Mouse (Mus musculus): ENCODE data around the gene Zscan20.
"Not testable (repeated sequence)": the region's sequence is repeated elsewhere in the genome, so short reads cannot be mapped to it uniquely, and the experiment has no call there.

Gene Zscan20

DNA sequence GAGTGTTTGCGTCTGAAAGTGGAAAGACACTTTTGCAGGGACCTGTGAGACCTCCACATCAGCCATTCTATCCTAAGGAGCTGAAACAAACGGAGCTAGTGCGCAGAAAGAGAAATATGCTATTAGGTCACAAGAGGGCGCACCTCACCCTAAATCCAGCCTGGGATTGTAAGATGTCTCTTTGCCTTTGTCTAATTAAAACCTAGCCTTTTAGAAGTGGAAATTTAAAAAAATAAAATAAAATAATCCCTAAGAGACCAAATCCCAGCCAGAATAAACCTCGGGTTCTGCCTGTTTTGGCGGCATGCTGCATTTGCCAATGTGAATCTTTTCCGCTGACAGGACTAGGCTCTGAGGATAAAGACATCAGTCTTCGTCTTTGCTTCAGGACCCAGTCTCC is 3.4 kb upstream of the Zscan20 start:
- DNase-seq (ENCODE audit: low spot score), result no peak

DNA sequence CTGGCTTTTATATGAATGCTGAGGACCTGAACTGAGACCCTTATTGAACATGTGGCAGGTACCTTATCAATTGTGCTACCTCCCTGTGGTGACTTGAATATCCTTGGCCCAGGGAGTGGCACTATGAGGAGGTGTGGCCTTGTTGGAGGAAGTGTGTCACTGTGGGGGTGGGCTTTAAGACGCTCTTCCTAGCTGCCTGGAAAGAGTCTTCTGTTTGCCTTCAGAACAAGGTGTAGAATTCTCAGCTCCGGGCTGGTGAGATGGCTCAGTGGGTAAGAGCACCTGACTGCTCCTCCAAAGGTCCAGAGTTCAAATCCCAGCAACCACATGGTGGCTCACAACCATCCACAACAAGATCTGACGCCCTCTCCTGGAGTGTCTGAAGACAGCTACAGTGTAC is 1.8 kb upstream of the Zscan20 start:
- DNase-seq (ENCODE audit: low spot score), result not testable (repeated sequence)

DNA sequence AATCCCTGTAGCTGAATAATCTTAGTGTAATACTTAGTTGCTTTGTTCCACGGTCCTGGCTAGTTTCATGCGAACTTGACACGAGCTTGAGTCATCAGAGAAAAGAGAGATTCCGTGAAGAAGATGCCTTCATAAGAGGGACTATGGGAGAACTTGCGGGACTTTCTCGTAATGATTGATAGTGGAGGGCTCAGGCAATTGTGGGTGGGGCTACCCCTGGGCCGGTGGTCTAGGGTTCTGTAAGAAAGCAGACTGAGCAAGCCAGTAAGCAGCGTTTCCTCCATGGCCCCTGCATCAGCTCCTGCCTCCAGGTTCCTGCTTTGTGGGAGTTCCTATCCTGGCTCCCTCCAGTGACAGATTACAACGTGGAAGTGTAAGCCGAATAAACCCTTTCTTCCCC is 808 bp upstream of the Zscan20 start:
- no peak for DNase-seq (ENCODE audit: low spot score)

DNA sequence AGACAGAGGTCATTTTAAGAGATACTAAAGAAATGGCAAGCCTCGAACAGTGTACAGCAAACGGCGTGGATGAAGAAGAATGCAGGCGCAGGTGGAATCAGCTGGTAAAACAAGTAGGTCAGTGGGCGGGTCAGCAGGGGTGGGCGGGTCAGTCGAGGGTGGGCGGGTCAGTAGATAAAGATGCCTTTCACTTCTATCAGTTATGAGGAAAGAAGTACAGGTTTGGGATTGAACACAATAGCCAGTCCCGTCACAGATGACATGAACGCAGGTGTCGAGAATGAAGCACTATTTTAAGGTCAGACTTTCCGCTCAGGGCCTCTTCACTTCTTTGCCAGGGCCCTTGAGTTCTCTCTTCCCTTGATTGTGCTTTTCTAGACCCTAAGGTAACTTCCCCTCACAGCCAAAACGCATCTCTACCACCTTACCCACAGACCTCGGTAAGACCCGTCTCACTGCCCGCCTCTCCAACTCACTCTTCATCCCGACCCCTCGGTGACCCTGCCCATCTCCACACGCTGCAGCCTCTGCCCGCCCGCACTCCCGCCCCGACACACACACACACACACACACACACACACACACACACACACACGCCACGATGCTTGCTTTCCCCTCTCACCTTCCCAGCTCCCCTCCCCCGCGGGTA is 498 bp downstream of the Zscan20 start:
- DNase-seq (ENCODE audit: low spot score), result no peak

DNA sequence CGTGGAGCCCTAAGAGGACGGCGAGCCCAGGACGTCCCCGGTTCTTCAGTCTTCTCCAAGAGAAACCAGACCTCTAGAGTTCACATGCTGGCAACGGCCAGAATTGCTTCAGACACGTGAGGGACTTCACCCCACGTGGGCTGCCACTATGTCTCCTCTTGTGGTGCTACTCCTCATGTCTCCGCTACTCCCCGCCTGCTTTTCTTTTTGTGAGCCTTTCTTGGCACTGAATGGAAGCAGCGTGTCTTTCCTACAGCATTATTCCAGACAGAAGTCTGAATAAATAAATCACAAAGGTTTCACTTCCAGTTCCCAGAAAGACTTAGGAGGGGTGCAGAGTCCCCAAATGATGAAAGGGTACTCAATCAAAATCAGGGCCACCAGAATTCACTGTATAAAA is 2.2 kb downstream of the Zscan20 start:
- no peak for DNase-seq (ENCODE audit: low spot score)

DNA sequence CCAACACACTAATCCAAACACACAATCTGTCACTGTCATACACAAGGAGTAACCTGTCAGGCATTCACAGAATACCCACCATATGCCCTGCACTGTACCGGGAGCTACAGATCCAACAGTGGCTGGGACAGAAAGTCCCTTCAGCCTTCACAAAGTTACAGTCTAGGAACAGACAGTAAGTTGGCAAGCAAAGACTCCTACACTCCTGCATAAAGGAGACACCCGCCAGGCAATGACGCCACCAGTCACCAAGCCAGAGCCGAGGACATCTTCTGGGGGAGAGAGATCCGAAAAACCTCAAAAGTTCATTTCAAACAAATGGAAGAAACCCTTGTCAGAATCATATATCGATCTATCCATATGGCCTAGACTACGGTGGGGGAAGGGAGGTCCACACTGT is 3.3 kb downstream of the Zscan20 start:
- no peak for DNase-seq (ENCODE audit: low spot score)

DNA sequence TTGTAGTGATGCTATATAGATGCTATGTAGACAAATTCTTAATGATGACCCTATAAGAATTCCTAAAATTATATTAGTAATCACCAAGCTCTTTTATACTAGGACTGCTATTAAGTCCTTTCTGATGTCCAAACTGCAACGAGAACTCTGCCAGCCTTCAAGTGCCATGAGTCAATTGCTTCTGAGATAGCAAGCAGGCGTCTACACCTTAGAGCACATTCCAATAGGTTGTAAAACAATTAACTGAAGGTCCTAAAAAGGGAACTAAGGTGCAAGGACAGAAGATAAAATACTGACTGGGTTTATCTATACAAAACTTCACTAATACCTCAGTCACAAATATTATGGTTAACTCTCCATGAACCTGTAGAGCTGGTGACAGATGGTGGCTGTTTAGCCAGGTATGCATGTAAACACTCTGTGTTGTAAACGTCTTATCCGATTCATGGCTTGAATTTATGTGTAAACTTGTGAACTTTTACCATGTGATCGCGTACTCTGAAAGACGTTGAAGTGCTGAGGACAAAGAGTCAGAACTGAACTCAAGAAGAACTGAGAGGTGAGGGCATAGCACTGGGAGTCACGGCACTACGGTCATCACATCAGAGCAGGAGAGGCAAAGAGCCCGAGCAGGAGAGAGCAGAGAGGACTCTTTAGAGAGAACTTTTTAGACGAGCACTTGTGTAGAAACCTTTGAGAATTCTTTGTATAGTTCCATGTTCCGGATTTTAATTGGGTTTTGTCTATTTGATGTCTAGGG is 11.9 kb downstream of the Zscan20 start:
- no peak for DNase-seq (ENCODE audit: low spot score)

DNA sequence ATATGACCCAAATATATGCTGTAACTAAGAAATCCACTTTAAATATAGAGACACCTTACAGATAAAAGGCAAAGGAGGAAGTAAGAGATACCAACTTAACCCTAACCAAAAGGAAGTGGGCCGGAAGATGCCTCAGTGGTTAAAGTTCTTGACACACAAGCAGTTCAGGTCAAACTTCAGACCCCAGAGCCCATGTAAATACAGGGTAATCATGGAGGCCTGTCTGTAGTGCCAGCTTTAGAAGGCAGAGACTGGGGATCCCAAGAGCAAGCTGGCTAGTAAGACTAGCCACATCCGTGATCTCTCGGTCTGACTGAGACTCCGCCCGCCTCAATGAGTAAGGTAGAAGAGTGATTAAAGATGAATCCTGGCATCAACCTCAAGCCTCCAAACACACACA is 15.8 kb downstream of the Zscan20 start:
- no peak for DNase-seq (ENCODE audit: low spot score)

DNA sequence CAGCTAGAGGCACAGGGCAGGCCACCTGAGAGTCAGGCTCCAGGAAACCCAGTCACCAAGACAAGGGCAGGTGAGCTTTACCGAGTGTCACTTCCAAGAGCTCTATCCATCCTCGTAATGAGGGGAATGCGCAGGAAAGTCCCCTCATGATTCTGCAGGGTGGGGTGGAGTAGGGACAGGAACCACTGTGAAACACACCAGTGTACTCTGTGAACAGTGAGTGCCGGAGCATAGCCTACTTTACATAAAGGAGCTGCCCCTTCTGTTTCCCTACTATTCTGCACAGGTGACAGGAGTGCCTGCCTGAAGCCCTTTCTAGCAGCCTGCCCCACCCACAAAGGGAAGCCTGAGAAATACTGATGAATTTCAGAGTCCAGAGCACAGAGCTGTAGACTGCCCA is 16.6 kb downstream of the Zscan20 start:
- no peak for DNase-seq (ENCODE audit: low spot score)

DNA sequence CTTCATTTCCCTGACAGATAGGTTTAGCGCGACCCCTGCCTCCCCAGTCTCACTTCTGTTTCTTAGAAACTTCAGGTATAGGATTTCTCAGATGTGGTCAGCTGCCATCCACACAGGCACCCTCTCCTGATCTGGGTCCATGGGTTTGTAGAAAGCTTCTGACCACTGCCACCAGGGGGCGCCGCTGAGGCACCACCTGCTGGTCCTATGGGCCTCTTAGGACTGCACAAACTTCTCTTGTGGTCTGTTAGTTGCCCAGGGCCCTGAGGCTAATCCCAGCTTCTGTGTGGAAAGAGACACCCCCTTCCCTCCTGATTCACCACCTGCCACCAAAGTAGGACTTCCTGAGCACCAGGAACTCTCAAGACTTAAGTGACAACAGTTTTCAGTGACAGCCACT is 30.7 kb downstream of the Zscan20 start:
- DNase-seq (ENCODE audit: low spot score), result no peak

DNA sequence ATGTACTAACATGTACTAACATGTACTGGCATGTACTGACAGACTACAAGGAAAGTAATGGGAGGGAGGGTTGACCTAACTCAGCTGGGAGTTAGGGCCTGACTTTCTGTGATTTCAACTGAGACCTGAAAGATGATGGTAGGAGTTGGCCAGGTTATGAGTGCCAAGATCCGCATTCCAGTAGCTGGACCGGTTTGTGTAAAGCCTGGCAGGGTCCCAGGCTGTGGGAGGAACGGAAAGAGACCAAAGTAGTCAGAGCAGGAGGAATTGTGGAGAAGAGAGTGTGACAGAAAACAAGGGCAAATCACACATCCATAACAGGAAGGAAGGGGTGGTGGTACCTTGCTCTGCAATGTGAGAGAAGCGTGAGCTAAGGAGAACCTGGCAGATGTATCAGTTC is 34.1 kb downstream of the Zscan20 start:
- DNase-seq (ENCODE audit: low spot score), result no peak

DNA sequence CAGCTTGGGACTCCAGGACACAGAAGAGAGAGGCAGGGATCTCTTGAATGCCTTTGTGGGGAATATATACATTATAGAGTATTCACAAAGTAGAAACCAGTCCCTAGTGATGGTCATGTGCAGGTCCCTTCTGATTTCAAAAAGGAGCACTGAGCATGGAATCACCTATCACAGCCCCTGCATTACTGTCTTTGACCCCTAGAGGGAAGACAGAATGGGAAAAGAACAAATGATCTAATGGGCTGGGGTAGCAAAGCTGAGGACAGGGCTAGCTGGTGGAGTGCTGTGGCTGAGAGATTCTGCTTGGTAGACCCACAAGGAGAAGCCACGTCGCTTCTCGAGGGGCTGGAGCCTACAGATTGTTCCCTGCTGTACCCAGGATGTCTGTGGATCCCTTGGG is 49.6 kb downstream of the Zscan20 start:
- no peak for DNase-seq (ENCODE audit: low spot score)

DNA sequence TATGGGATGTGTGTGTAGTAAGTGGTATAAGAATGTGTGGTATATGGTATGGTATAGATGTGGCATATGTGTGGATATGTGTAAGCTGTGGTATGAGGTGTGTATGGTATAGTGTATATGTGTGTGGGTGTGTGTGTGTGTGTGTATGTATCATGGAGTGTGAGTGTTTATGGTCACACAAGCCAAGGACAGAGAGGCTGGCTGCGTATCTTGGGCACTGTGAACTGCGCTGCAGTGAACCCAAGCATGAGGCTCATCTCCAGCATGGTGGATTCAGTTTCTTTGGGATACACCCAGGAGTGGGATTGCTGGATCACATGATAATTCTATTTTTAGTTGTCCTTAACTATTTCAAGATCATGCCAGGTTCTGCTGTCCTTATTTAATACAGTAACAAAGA is 55.7 kb downstream of the Zscan20 start:
- no peak for DNase-seq (ENCODE audit: low spot score)

DNA sequence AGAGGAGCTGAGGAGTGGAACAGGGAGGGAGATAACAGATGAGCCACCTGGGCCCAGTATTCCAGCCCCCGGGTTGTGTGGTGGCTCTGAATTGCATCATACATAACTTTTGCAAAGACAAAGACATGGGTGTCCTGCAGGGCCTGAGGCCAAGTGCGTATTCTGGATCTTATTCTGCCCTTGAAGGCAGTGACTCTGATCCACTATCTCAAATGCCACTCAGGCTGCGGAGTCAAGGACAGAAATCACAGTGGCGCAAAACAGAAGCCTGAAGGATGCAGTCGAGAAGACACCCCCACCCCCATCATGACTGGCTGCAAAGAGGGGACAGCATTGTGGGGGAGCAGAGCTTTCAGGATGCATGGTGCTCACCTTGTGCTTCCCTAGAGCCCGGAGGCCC is 59.1 kb downstream of the Zscan20 start:
- no peak for DNase-seq (ENCODE audit: low spot score)

DNA sequence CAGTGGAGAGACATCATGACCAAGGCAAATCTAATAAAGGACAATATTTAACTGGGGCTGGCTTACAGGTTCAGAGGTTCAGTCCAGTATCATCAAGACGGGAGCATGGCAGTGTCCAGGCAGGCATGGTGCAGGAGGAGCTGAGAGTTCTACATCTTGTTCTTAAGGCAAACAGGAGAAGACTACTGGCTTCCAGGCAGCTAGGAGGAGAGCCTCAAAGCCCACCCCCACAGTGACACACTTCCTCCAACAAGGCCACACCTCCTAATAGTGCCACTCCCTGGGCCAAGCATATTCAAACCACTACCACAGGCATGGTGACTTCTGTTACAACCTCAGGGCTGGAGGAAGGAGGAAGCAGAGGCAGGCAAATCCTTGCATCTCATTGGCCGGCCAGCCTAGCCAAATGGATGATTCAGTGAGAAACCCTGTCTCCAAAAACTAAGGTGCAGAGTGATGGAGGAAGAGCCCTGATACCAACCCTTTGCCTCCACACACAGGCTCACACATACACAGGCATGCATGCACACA is 65.9 kb downstream of the Zscan20 start:
- DNase-seq (ENCODE audit: low spot score), result not testable (repeated sequence)

DNA sequence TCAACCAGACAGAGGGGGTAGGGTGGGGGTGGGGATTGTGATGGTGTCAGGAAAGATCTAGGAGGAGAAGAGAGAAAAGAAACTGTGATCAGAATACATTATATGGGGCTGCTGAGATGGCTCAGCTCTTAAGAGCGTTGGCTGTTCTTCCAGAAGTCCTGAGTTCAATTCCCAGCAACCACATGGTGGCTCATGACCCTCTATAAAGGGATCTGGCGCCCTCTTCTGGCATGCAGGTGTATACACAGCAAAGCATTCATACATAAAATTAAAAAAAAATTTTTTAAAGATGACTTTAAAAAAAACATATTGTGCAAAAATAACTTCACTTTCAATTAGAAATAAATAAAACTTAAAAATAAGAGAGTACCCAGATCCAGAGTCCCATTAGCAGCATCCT is 66.5 kb downstream of the Zscan20 start:
- no peak for DNase-seq (ENCODE audit: low spot score)

Data from left cerebral cortex, adult 11 months (tissue).